Mouse (Mus musculus) thymus, adult 18-20 months (tissue): Measurements from ENCODE around the gene Olfr1049.
"Not testable (repeated sequence)": the region's sequence is repeated elsewhere in the genome, so short reads cannot be mapped to it uniquely, and the experiment has no call there.

Source experiments
- DNase-seq, 2 experiments: peaks; one replicate each; pipeline ENCODE4 v3.0.0; 2022; ENCODE audit warnings: mixed read lengths in 2 of 2

Gene Olfr1049

DNA sequence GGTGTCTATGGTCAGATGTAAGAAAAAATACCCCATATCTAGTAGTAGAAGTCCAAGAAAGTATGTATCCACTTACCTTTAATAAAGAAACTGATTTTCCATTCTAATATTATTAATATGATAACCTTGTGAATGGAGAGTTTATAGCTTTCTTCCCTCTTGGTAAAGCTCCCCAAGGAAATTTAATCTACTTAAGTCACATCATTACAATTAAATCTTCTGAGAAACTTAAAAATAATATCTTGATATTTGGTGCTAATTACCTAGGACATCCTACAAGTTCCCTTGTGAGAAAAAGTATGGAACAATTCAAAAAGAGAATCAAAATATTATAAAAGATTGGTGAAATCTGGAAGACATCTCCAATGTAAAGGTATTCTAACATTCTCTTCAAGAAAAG is at the start of gene Olfr1049:
TSS of gene Olfr1049 (minus strand) at position 101 of the 400 bp plus-strand sequence.
- DNase-seq = not testable (repeated sequence)

DNA sequence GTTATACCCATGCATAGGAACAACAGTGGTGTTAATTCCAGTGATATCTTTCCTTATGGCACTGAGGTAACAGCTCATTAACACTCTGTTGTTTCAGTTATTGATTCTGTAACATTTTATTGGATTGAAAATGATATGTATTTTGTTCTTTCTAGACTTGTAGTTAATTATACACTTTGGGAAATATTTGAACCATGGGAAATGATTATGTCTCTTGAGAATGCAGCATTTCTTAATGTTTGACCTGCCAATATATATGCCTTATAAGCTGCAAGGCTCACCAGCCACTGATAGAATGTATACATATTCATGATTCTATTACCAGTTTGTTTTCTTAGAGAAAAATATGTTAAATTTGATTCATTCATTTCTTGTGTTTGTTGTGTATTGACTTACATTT is 34.0 kb upstream of the Olfr1049 start, which contains the start of gene Olfr1052:
TSS of gene Olfr1052 (plus strand) at position 301 of the 400 bp plus-strand sequence.
- no peak for DNase-seq

DNA sequence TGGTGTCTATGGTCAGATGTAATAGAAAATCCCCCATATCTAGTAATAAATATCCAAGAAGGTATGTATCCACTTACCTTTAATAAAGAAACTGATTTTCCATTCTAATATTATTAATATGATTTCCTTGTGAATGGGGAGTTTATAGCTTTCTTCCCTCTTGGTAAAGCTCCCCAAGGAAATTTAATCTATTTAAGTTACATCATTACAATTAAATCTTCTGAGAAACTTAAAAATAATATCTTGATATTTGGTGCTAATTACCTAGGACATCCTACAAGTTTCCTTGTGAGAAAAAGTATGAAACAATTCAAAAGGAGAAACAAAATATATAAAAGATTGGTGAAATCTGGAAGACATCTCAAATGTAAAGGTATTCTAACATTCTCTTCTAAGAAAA is 20.9 kb upstream of the Olfr1049 start, which contains the start of gene Olfr1051:
TSS of gene Olfr1051 (minus strand) at position 101 of the 400 bp plus-strand sequence.
- not testable (repeated sequence) for DNase-seq

DNA sequence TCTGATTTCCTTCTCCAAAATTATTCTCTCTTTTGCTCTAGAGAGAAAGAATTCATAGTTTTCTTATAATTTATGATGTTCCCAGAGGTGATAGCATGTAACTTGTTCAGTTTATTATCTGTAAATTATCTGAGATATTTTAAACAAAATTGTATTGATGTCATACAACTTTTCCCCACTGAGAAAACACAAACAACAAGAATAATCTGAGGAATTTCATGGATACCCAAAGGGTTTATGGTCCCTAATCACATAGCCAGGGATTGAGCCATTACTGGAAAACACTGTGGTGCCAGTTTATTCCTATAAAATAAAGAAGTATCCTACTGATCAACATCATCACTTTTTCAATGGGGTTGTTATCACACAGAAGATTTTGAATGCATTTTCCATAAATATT is 17.9 kb downstream of the Olfr1049 start, which contains the start of gene Olfr1048:
TSS of gene Olfr1048 (minus strand) at position 101 of the 400 bp plus-strand sequence.
- DNase-seq = no peak

DNA sequence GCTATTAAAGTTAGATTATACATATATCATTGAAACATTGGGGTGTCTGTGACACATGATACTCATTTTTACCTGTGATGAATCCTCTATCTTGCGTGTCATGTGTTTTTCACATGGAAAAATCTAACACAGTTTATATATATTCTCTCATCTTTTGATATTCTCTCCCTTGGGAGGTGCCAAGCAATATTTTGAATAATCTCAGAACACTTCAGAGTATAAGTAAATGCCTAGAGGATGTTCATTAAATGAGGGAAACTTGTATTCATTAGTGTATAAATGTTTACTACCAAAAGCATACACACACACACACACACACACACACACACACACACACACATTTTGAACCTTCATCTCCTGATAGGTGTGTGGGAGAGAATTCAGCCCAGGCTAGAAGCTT is 26.8 kb downstream of the Olfr1049 start, which contains the start of gene Olfr1047:
TSS of gene Olfr1047 (minus strand) at position 101 of the 400 bp plus-strand sequence.
- DNase-seq = no peak

DNA sequence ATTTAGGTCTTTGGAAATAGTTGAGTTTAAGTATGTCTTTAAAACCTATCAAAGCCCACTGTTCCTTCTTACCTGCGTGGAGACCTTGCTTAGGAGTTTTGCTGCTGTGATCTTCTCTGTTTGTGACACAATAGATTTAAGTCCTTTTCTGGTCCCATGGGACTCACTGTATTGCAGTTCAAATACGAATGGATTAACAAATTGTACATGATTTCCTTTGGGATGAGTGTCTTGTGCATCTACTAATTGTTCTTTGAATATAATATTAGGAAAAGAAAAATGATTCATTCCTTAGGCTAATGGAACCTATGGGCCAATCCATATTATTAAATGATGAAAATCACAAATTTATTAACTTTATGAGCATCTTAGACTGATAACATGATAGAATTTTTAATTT is 38.9 kb downstream of the Olfr1049 start, which contains the start of gene Olfr1046:
TSS of gene Olfr1046 (minus strand) at position 101 of the 400 bp plus-strand sequence.
- DNase-seq = no peak
